Comparison of ENCODE assay signal across 8 mouse cellular contexts in the genomic region with DNA sequence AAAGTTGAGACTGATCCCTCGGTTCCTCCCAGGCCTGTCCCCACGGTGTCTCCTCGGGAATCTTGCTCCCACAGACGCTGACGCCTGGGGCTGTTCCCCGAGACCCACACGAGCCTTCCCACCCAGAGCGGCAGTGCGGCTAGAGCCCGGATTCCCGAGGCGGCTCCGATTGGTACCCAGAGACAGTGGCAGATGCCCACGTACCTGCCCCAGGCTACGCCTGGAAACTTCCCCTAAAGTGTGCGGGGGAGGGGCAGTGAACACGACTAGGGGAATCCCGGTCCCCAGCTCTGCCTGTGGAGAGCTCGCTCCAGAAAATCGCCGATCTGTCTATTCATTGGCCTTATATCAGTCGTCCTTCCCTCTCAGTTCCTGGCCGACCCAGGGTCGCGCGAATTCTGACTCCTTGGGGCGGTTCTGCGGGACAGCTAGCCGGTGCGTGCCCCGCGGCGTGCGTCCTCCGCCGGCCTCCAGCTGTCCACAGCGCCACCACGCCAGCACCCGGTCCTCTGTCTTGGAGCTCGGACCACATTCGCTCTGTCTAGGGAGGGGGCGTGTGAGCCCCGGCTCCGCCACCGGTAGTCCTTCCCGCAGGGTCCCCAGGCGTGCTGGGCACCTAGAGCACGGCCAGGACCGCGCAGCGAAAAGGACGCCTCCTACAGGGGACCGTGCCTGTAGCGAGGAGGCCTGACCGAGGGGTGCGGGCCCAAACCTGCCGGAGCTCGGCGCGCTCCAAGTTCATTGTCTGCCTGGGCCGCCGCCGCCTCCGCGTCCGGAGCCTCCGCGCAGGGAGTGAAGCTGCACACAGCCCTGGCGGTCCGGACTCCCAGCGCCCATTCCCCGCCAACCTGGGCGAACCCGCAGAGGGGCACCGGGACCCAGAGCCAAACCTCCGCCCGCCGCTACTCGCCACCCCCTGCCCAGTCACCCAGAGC. TPM values are rescaled to one million over a fixed set of nuclear protein-coding genes. Genes with fewer than 3 reads are reported as not detected.
A peak's percentile ranks its signal among the peaks of the same experiment; 100 is the strongest.
DNase-seq lines count a peak whose midpoint lies in the region; ATAC-seq and TF ChIP-seq lines count a peak whose summit lies in the region.

No protein-coding gene starts in this region.

- no peaks in the 10 kb centered on the region for H3K36me3 ChIP-seq in hindbrain, postnatal 0 days (ENCODE audit: insufficient read depth, low read length)
- no peaks in the 10 kb centered on the region for H3K36me3 ChIP-seq in megakaryocyte, embryonic 14.5 days (replicated peaks; ENCODE audit: low read length)

- H3K4me1 ChIP-seq in hindbrain, postnatal 0 days (ENCODE audit: insufficient read depth, low read length) = peaks cover 6% of the 10 kb centered on the region; the same call in 1 of the 2 replicates
- H3K4me1 ChIP-seq in megakaryocyte, embryonic 14.5 days = peaks cover 25% of the 10 kb centered on the region

- ATAC-seq in common myeloid progenitor, adult 5-6 weeks (replicated peaks; ENCODE audit: low read depth, poor library complexity, severe bottlenecking) = peak; percentile 40
- ATAC-seq in hindbrain, postnatal 0 days = peak; percentile 71

- H3K4me3 ChIP-seq in hindbrain, postnatal 0 days (ENCODE audit: low read length) = peak overlapping the region; percentile 72
- peak overlapping the region; percentile 92 for H3K4me3 ChIP-seq in megakaryocyte, embryonic 14.5 days (replicated peaks)

- peak overlapping the region; percentile 92 for H3K4me2 ChIP-seq in hindbrain, postnatal 0 days (ENCODE audit: low read depth, low read length)

- peak; percentile 51 for TF ChIP-seq CTCF in hindbrain, postnatal 0 days (IDR thresholded peaks at IDR 0.05; ENCODE audit: low read depth)

- peak; percentile 62 to 67 for DNase-seq in adrenal gland, adult 18-20 months (ENCODE audit: low spot score in 2 of 2)
- peak; percentile 63 for DNase-seq in gastrocnemius, postnatal 10 days
- peak; percentile 68 for DNase-seq in hindbrain, postnatal 0 days (ENCODE audit: low spot score)
- DNase-seq in left cerebral cortex, postnatal 14 days (ENCODE audit: low spot score in 2 of 2) = peak; percentile 55 to 62
- DNase-seq in right cerebral cortex, postnatal 10 days (ENCODE audit: low spot score in 2 of 2) = peak; percentile 72
- DNase-seq in urinary bladder, postnatal 25 days (ENCODE audit: low spot score) = peak; percentile 61

- peak overlapping the region; percentile 87 for H3K9ac ChIP-seq in hindbrain, postnatal 0 days (replicated peaks; ENCODE audit: low read length)

- peak overlapping the region; percentile 85 for H3K27ac ChIP-seq in hindbrain, postnatal 0 days

- no peaks in the 10 kb centered on the region for H3K27me3 ChIP-seq in hindbrain, postnatal 0 days (ENCODE audit: insufficient read depth, low read length)
- peaks cover 85% of the 10 kb centered on the region for H3K27me3 ChIP-seq in megakaryocyte, embryonic 14.5 days (replicated peaks)

- no peaks in the 10 kb centered on the region for H3K9me3 ChIP-seq in hindbrain, postnatal 0 days (ENCODE audit: low read length)
- H3K9me3 ChIP-seq in megakaryocyte, embryonic 14.5 days = peaks cover 3% of the 10 kb centered on the region; the same call in 1 of the 2 replicates

- intact Hi-C loops in left cerebral cortex, postnatal 14 days (cut with DNase I) = loop anchor here (2.0 to 5.0 kb wide), 4 partner anchors 69 to 236 kb away; no protein-coding TSS in a partner anchor

- 1% methylated on average over 73 of the region's 79 CpGs for WGBS in hindbrain, postnatal 0 days

RNA-seq across cellular contexts. Expression of gene Chst15, which starts 0.7 kb away (rescaled TPM):
- total RNA-seq in adrenal gland, adult 18-20 months (2021) = 10 to 100 TPM; 34.1 to 43.9 TPM
- 10.1 and 15.6 TPM in 2 replicates for total RNA-seq in common myeloid progenitor, adult 5-6 weeks (2017)
- total RNA-seq in gastrocnemius, postnatal 10 days (2021) = 10 to 100 TPM in 1 of 2 experiments, 1 to 10 TPM in 1; 8.8 to 10.2 TPM
- total RNA-seq in hindbrain, postnatal 0 days (2014; rRNA removed) = 32.6 and 34.1 TPM in 2 replicates
- polyA plus RNA-seq in hindbrain, postnatal 0 days (2015; fragmentation: Nextera tagmentation; extraction: Ambion mirVana) = 16.2 and 16.7 TPM in 2 replicates
- total RNA-seq in left cerebral cortex, postnatal 14 days (2021) = 10 to 100 TPM; 33.0 to 34.7 TPM
- 0.15 TPM in 1 of 2 replicates, not detected in the other for polyA plus RNA-seq in megakaryocyte, embryonic 14.5 days (2012; ENCODE audit: insufficient read depth, low replicate concordance)

Comparison
In these comparisons a context has a peak if more than half of its experiments do, and no peak if none do; other contexts are left out.
1. Peak in every context shown above with its lines: DNase-seq, ATAC-seq, H3K4me3 ChIP-seq and H3K27ac ChIP-seq.